Mouse (Mus musculus) retina, postnatal 1 day (tissue): ENCODE measurements around the gene Gm773.
A peak's percentile ranks its signal among the peaks of the same experiment; 100 is the strongest.
"Not testable (repeated sequence)": the region's sequence is repeated elsewhere in the genome, so short reads cannot be mapped to it uniquely, and the experiment has no call there.

Source experiments
- DNase-seq: peaks from one replicate; pipeline ENCODE4 v3.0.0-alpha.2; 2012

Gm773 gene

DNA sequence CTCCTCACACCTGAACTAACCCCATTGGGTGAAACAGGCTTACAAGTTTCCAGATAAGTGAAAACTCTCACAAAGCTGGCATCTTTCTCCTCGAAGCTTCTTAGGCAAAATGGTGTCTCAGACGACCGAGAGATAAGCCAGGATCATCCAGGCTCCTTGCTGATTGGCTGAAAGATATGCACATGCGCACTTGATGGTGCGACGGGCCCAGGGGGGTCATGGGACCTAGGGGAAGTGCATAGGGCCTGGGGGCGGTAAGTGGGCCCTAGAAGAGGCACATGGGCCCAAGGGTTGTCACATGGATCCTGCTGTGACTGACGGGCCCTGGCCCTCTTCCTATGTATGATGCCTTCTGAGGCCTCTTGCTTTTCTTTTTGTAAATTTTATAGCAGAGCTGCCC, at the start of gene Gm773:
TSS of gene Gm773 (minus strand) at position 111 of the 400 bp plus-strand sequence.
- DNase-seq, result no peak

DNA sequence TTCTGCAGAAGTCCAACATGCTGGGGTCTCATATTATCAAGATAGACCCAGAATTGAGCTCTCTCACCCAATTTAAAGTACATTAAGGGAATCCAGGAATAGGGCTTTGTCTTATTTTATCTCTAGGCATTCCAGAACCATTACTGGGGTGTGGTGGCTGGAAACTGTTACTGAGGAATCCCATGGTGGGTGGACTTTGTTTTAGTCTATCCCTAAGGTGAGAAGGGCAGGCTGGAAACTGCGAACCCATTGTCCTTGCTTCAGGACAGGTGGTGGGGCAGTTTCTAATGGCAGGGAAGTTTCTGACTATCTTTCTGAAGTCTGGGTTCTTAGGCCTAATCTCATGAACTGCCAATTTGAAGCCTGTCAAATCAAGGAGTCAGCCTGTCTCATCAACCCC, 26.2 kb downstream of the Gm773 start:
- not testable (repeated sequence) for DNase-seq

DNA sequence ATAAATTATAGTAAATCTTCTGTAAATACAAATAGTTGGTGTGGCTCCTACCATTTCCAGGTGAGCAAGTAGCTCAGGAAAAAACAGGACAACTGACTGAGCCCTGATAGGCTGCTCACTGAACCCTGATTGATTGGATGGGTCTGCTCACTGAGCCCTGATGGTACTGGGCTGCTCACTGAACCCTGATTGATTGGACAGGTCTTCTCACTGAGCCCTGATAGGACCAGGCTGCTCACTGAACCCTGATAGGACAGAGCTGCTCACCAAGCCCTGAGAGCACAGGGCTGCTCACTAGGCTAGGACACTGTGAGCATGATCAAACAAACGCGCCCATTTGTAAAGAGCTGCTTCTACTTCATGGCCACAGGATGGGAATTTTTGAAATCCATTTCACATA, 61.3 kb downstream of the Gm773 start:
- DNase-seq, result peak; percentile 55
